Mouse (Mus musculus) kidney, embryonic 16.5 days (tissue): Measurements from ENCODE around the gene Tyro3. TPM values are rescaled to one million over a fixed set of nuclear protein-coding genes. Genes with fewer than 3 reads are reported as not detected.

ENCODE experiments used
- ATAC-seq: fragments of 200-750 bp; cut with Nextera tagmentation; 2 replicates; pipeline ENCODE4 v1.8.0; 2017; ENCODE audit warnings: moderate TSS enrichment; ENCODE audit not compliant: low FRiP score, low TSS enrichment
- H3K27ac ChIP-seq: fragments of 300-500 bp; sonication (generic); 2 replicates; pipeline ENCODE4 v1.5.1; 2014; ENCODE audit warnings: low read length
- H3K27me3 ChIP-seq: fragments of 300-500 bp; sonication (generic); 2 replicates; pipeline ENCODE4 v1.6.1; 2014; ENCODE audit warnings: low read length, control low read depth, mixed read lengths; ENCODE audit not compliant: insufficient read depth
- H3K36me3 ChIP-seq: fragments of 300-500 bp; sonication (generic); 2 replicates; pipeline ENCODE4 v1.6.1; 2014; ENCODE audit warnings: low read length, control low read depth, mixed read lengths; ENCODE audit not compliant: insufficient read depth
- H3K4me1 ChIP-seq: fragments of 300-500 bp; sonication (generic); 2 replicates; pipeline ENCODE4 v1.6.1; 2014; ENCODE audit warnings: low read length, control low read depth, mixed read lengths; ENCODE audit not compliant: insufficient read depth
- H3K4me2 ChIP-seq: fragments of 300-500 bp; sonication (generic); replicated peaks from 2 replicates; pipeline ENCODE4 v1.6.1; 2014; ENCODE audit warnings: low read depth, low read length
- H3K4me3 ChIP-seq: fragments of 300-500 bp; sonication (generic); 2 replicates; pipeline ENCODE4 v1.5.1; 2014; ENCODE audit warnings: mild to moderate bottlenecking, low read length
- H3K9ac ChIP-seq: fragments of 300-500 bp; sonication (generic); replicated peaks from 2 replicates; pipeline ENCODE4 v1.6.1; 2014; ENCODE audit warnings: low read length
- H3K9me3 ChIP-seq: fragments of 300-500 bp; sonication (generic); 2 replicates; pipeline ENCODE4 v1.6.1; 2016; ENCODE audit warnings: low read length, control low read depth
- WGBS: fragments of 180-500 bp; shearing (Covaris S2); extraction: QIAGEN DNeasy Blood & Tissue Kit; methylation state at CpG from one replicate; pipeline ENCODE4 v1.1.7; 2014; 5-methylcytosine and 5-hydroxymethylcytosine counted together
- polyA plus RNA-seq: library from polyadenylated mRNA; unstranded; fragments of >200 nt; fragmentation: Nextera tagmentation; extraction: Ambion mirVana; gene quantifications from 2 replicates; pipeline ENCODE4 v1.2.1, GENCODE M21; 2015

The Tyro3 gene
- polyA plus RNA-seq, 1 experiment from 2014 or later = 15.2 TPM

GRCm38 (mm10) chr2:119818668-119819272, 21.2 kb downstream of the Tyro3 start:
- Histone ChIP-seq H3K27ac (peak overlapping the region; percentile 27; the same call in 1 of the 2 replicates), H3K4me3 (no peak overlapping the region), H3K4me1 (no peaks in the 10 kb centered on the region), H3K9ac (no peak overlapping the region), H3K4me2 (no peak overlapping the region), H3K27me3 (no peaks in the 10 kb centered on the region), H3K9me3 (no peaks in the 10 kb centered on the region), H3K36me3 (no peaks in the 10 kb centered on the region)
- no peak for ATAC-seq
- 28% methylated on average over 9 of the region's 9 CpGs for WGBS

- Histone ChIP-seq H3K27ac (no peak overlapping the region), H3K9ac (no peak overlapping the region), H3K9me3 (no peaks in the 10 kb centered on the region), H3K4me1 (no peaks in the 10 kb centered on the region), H3K4me3 (no peak overlapping the region), H3K4me2 (no peak overlapping the region), H3K36me3 (no peaks in the 10 kb centered on the region), H3K27me3 (no peaks in the 10 kb centered on the region)
- 81% methylated on average over 9 of the region's 9 CpGs for WGBS
- no peak for ATAC-seq
These were observed 23.6 kb downstream of the Tyro3 start for GRCm38 (mm10) chr2:119821136-119821535.

GRCm38 (mm10) chr2:119830579-119830978, 33.0 kb downstream of the Tyro3 start:
- Histone ChIP-seq H3K4me1 (no peaks in the 10 kb centered on the region), H3K27me3 (no peaks in the 10 kb centered on the region), H3K4me2 (no peak overlapping the region), H3K27ac (no peak overlapping the region), H3K9me3 (no peaks in the 10 kb centered on the region), H3K9ac (no peak overlapping the region), H3K4me3 (no peak overlapping the region), H3K36me3 (no peaks in the 10 kb centered on the region)
- no peak for ATAC-seq
- 77% methylated on average over 2 of the region's 2 CpGs for WGBS

GRCm38 (mm10) chr2:119834231-119834630, 36.7 kb downstream of the Tyro3 start:
- Histone ChIP-seq H3K9ac (no peak overlapping the region), H3K4me2 (no peak overlapping the region), H3K27ac (no peak overlapping the region), H3K9me3 (no peaks in the 10 kb centered on the region), H3K4me1 (no peaks in the 10 kb centered on the region), H3K27me3 (no peaks in the 10 kb centered on the region), H3K4me3 (no peak overlapping the region), H3K36me3 (no peaks in the 10 kb centered on the region)
- no peak for ATAC-seq
- WGBS = 83% methylated on average over 4 of the region's 4 CpGs

GRCm38 (mm10) chr2:119837616-119838015, 40.1 kb downstream of the Tyro3 start:
- no peaks in the 10 kb centered on the region for H3K4me1 ChIP-seq
- no peaks in the 10 kb centered on the region for H3K27me3 ChIP-seq
- WGBS = 90% methylated on average over 7 of the region's 7 CpGs
- no peak overlapping the region for H3K4me2 ChIP-seq
- H3K36me3 ChIP-seq = no peaks in the 10 kb centered on the region
- no peak for ATAC-seq
- H3K4me3 ChIP-seq = no peak overlapping the region
- H3K9me3 ChIP-seq = no peaks in the 10 kb centered on the region
- no peak overlapping the region for H3K27ac ChIP-seq
- no peak overlapping the region for H3K9ac ChIP-seq

GRCm38 (mm10) chr2:119838363-119839156, 41.0 kb downstream of the Tyro3 start:
- H3K27ac ChIP-seq = no peak overlapping the region
- no peaks in the 10 kb centered on the region for H3K4me1 ChIP-seq
- H3K36me3 ChIP-seq = no peaks in the 10 kb centered on the region
- no peak for ATAC-seq
- 81% methylated on average over 11 of the region's 11 CpGs for WGBS
- no peak overlapping the region for H3K4me3 ChIP-seq
- H3K9me3 ChIP-seq = no peaks in the 10 kb centered on the region
- H3K4me2 ChIP-seq = no peak overlapping the region
- no peak overlapping the region for H3K9ac ChIP-seq
- no peaks in the 10 kb centered on the region for H3K27me3 ChIP-seq

- Histone ChIP-seq H3K4me2 (no peak overlapping the region), H3K27ac (no peak overlapping the region), H3K9ac (no peak overlapping the region), H3K4me1 (no peaks in the 10 kb centered on the region), H3K27me3 (no peaks in the 10 kb centered on the region), H3K9me3 (no peaks in the 10 kb centered on the region), H3K4me3 (no peak overlapping the region), H3K36me3 (no peaks in the 10 kb centered on the region)
- ATAC-seq = no peak
These were observed 42.5 kb downstream of the Tyro3 start for GRCm38 (mm10) chr2:119840008-119840407.

GRCm38 (mm10) chr2:119842000-119842399, 44.5 kb downstream of the Tyro3 start:
- Histone ChIP-seq H3K27ac (no peak overlapping the region), H3K4me2 (no peak overlapping the region), H3K4me1 (no peaks in the 10 kb centered on the region), H3K4me3 (no peak overlapping the region), H3K27me3 (no peaks in the 10 kb centered on the region), H3K36me3 (no peaks in the 10 kb centered on the region), H3K9me3 (no peaks in the 10 kb centered on the region), H3K9ac (no peak overlapping the region)
- ATAC-seq = no peak
- WGBS = 66% methylated on average over 6 of the region's 6 CpGs

GRCm38 (mm10) chr2:119843526-119843925, 46.0 kb downstream of the Tyro3 start:
- no peak overlapping the region for H3K27ac ChIP-seq
- no peak overlapping the region for H3K4me2 ChIP-seq
- H3K27me3 ChIP-seq = no peaks in the 10 kb centered on the region
- WGBS = 88% methylated on average over 4 of the region's 4 CpGs
- no peak overlapping the region for H3K4me3 ChIP-seq
- no peaks in the 10 kb centered on the region for H3K9me3 ChIP-seq
- no peak for ATAC-seq
- H3K4me1 ChIP-seq = no peaks in the 10 kb centered on the region
- H3K9ac ChIP-seq = no peak overlapping the region
- H3K36me3 ChIP-seq = no peaks in the 10 kb centered on the region

- 86% methylated on average over 2 of the region's 2 CpGs for WGBS
- Histone ChIP-seq H3K27ac (no peak overlapping the region), H3K9me3 (no peaks in the 10 kb centered on the region), H3K4me1 (no peaks in the 10 kb centered on the region), H3K4me2 (no peak overlapping the region), H3K27me3 (no peaks in the 10 kb centered on the region), H3K4me3 (no peak overlapping the region), H3K9ac (no peak overlapping the region), H3K36me3 (no peaks in the 10 kb centered on the region)
- no peak for ATAC-seq
These were observed 48.5 kb downstream of the Tyro3 start for GRCm38 (mm10) chr2:119845882-119846546.
